Mouse (Mus musculus): ENCODE results near the gene Mtf2.
"Not testable (repeated sequence)": the region's sequence is repeated elsewhere in the genome, so short reads cannot be mapped to it uniquely, and the experiment has no call there.

The Mtf2 gene

GRCm38 (mm10) chr5:108082380-108082779, 16.9 kb downstream of the Mtf2 start:
- DNase-seq (ENCODE audit: low spot score in 2 of 2) = no peak

GRCm38 (mm10) chr5:108085440-108085839, 20.0 kb downstream of the Mtf2 start:
- DNase-seq (ENCODE audit: low spot score in 2 of 2) = no peak

- DNase-seq (ENCODE audit: low spot score in 2 of 2) = not testable (repeated sequence)
These were observed 27.3 kb downstream of the Mtf2 start for GRCm38 (mm10) chr5:108092731-108093130.

DNA sequence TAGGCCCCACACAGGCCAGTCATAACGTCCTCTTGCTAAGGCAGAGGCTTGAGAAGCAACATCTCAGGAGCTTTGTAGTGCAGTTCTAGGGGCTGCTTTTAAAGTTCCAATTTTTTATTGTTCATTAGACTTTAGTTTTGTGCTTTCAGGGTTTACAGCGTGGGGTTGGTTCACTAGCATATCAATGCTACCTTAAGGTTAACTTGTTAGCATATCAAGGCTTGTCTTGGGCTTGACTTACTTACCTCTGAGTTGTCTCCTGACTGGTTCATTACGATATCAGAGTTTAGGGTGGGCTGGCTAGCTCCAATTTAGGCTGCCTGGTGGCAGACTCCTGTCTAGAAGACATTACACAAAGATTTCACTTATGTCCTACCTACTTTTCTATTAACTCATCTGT, 32.2 kb downstream of the Mtf2 start:
- no peak for DNase-seq (ENCODE audit: low spot score in 2 of 2)

DNA sequence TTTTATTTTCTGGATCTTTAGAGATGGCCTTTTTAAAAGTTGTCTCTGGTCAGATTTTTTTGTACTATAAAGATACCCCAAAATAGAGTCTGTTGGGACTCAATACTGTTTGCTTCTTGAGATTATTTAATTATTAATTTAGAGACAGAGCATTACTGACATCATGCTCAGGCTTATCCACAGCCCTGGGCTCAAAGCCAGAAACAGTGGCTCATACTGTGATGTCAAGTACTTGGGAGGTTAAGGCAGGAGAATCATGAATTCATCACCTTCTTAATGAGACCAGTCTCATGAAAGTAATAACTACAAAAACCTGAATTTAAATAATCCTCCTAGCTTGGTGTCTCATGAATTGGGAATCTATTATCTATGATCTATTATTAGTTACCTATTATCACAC, 34.7 kb downstream of the Mtf2 start:
- no peak for DNase-seq (ENCODE audit: low spot score in 2 of 2)

- no peak for DNase-seq (ENCODE audit: low spot score in 2 of 2)
These were observed 38.8 kb downstream of the Mtf2 start for GRCm38 (mm10) chr5:108104306-108104705.

- DNase-seq (ENCODE audit: low spot score in 2 of 2) = no peak
These were observed 43.9 kb downstream of the Mtf2 start for GRCm38 (mm10) chr5:108109346-108109745.

- DNase-seq (ENCODE audit: low spot score in 2 of 2) = no peak
These were observed 52.2 kb downstream of the Mtf2 start for GRCm38 (mm10) chr5:108117693-108118092.

DNA sequence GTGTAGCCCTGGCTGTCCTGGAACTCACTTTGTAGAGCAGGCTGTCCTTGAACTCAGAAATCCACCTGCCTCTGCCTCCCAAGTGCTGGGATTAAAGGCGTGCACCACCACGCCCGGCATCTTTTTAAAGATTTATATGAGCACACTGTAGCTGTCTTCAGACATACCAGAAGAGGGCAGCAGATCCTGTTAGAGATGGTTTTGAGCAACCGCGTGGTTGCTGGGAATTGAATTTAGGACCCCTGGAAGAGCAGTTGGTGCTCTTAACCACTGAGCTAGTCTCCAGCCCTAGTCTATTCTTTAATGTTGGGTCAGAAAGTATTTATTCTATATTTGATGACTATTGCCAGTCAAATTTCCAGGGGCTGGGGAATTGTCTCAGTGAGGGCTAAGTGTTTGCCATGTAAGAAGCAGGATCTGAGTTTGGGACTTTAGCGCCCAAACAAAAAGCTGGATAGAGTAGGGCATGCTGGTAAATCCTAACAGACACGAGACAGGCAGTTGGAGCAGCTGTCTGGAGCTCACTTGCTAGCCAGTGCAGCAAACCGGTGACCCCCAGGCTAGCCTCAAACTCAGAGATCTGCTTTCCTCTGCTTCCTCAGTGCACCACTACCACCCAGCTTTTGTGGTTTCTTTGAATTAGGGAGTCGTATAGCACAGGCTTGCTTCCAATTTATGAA, 54.9 kb downstream of the Mtf2 start:
- DNase-seq (ENCODE audit: low spot score in 2 of 2) = no peak

DNA sequence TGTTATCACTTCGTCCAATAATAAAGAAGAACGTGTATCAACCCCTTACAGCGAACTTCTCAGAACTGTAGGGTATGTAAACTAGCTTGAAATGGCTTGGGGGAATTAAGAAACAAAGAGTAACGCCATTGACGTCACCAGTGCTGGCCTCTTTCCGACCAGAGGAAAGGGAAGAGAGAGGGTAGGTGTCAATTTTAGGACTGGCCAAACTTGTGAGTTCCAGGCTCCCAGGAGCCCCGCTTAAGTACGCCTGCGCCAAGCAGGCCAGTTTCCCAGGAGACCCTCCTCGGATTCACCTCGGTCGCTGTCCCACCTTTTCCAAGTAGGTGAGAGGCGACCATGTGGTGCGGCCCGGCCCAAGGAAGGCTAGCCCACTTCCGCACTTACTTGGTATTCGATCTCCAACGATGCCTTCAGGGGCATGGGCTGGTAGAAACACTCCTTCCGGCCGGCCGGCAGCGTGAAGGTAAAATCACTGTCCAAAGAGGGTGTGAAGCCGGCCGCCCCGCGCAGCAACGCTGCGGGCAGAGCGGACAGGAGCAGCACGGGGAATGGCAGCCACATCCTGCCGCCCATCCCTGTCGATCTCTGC, 66.5 kb downstream of the Mtf2 start:
- DNase-seq (ENCODE audit: low spot score in 2 of 2) = peak in 1 of 2 experiments; percentile 23

GRCm38 (mm10) chr5:108132441-108133243, 67.2 kb downstream of the Mtf2 start, which contains the start of the genes Tmed5 and Ccdc18:
Gene Tmed5, minus strand, starts transcription at chr5:108132620.
Gene Ccdc18, plus strand, starts transcription at chr5:108132875.
- peak; percentile 94 to 97 for DNase-seq (ENCODE audit: low spot score in 2 of 2)

GRCm38 (mm10) chr5:108152592-108152991, 87.1 kb downstream of the Mtf2 start:
- DNase-seq (ENCODE audit: low spot score in 2 of 2) = no peak
